Mouse (Mus musculus) stomach, embryonic 14.5 days (tissue): ENCODE measurements around the gene 5830473C10Rik. TPM values are rescaled to one million over a fixed set of nuclear protein-coding genes. Genes with fewer than 3 reads are reported as not detected.

Source experiments
- ATAC-seq: fragments of 200-750 bp; cut with Nextera tagmentation; 2 replicates; pipeline ENCODE4 v1.8.0; 2017; ENCODE audit warnings: low read depth, moderate TSS enrichment; ENCODE audit not compliant: insufficient number of reproducible peaks, insufficient read depth, low FRiP score
- H3K27ac ChIP-seq: fragments of 300-500 bp; sonication (generic); 2 replicates; pipeline ENCODE4 v1.5.1; 2014; ENCODE audit warnings: mild to moderate bottlenecking, low read length, moderate library complexity, mixed read lengths
- H3K27me3 ChIP-seq: fragments of 300-500 bp; sonication (generic); 2 replicates; pipeline ENCODE4 v1.6.1; 2014; ENCODE audit warnings: low read length, control low read depth, mixed read lengths; ENCODE audit not compliant: control insufficient read depth, insufficient read depth
- H3K36me3 ChIP-seq: fragments of 300-500 bp; sonication (generic); 2 replicates; pipeline ENCODE4 v1.6.1; 2014; ENCODE audit warnings: mild to moderate bottlenecking, control low read depth, low read length, moderate library complexity, mixed read lengths; ENCODE audit not compliant: control insufficient read depth, insufficient read depth
- H3K4me1 ChIP-seq: fragments of 300-500 bp; sonication (generic); 2 replicates; pipeline ENCODE4 v1.6.1; 2014; ENCODE audit warnings: low read length, control low read depth, mixed read lengths; ENCODE audit not compliant: control insufficient read depth, insufficient read depth
- H3K4me2 ChIP-seq: fragments of 300-500 bp; sonication (generic); replicated peaks from 2 replicates; pipeline ENCODE4 v1.6.1; 2014; ENCODE audit warnings: low read depth, low read length, control low read depth
- H3K4me3 ChIP-seq: fragments of 300-500 bp; sonication (generic); 2 replicates; pipeline ENCODE4 v1.5.1; 2014; ENCODE audit warnings: low read depth, low read length, control low read depth
- H3K9ac ChIP-seq: fragments of 300-500 bp; sonication (generic); replicated peaks from 2 replicates; pipeline ENCODE4 v1.6.1; 2014; ENCODE audit warnings: low read depth, mild to moderate bottlenecking, control low read depth, low read length, moderate library complexity, mixed read lengths
- H3K9me3 ChIP-seq: fragments of 300-500 bp; sonication (generic); 2 replicates; pipeline ENCODE4 v1.6.1; 2016; ENCODE audit warnings: low read depth, low read length, control low read depth; ENCODE audit not compliant: control insufficient read depth
- WGBS: fragments of 180-500 bp; shearing (Covaris S2); extraction: QIAGEN DNeasy Blood & Tissue Kit; methylation state at CpG from one replicate; pipeline ENCODE4 v1.1.7; 2014; 5-methylcytosine and 5-hydroxymethylcytosine counted together
- polyA plus RNA-seq: library from polyadenylated mRNA; unstranded; fragments of >200 nt; fragmentation: Nextera tagmentation; extraction: Ambion mirVana; gene quantifications from 2 replicates; pipeline ENCODE4 v1.2.1, GENCODE M21; 2014

Gene 5830473C10Rik
- polyA plus RNA-seq, 1 experiment from 2014 or later: 0.19 TPM

GRCm38 (mm10) chr5:90646398-90646797, 85.5 kb downstream of the 5830473C10Rik start:
- Histone ChIP-seq H3K4me1 (no peaks in the 10 kb centered on the region), H3K4me2 (no peak overlapping the region), H3K9me3 (no peaks in the 10 kb centered on the region), H3K4me3 (no peak overlapping the region), H3K27ac (peak overlapping the region; percentile 10; the same call in 1 of the 2 replicates), H3K9ac (no peak overlapping the region), H3K36me3 (no peaks in the 10 kb centered on the region), H3K27me3 (no peaks in the 10 kb centered on the region)
- 88% methylated on average over 5 of the region's 5 CpGs for WGBS
- ATAC-seq: no peak

Other genes starting within 250 kb of the 5830473C10Rik start
- 41.6 and 43.6 TPM in 2 replicates for gene Ankrd17, start 194.5 kb upstream of the 5830473C10Rik start, polyA plus RNA-seq
- gene Gm9958, start 193.9 kb upstream of the 5830473C10Rik start, polyA plus RNA-seq: 5.9 and 6.1 TPM in 2 replicates
- gene Alb, start 100.2 kb upstream of the 5830473C10Rik start, polyA plus RNA-seq: 1.8 and 4.8 TPM in 2 replicates
- gene Afp, start 70.4 kb upstream of the 5830473C10Rik start, polyA plus RNA-seq: 6.5 and 9.2 TPM in 2 replicates
- gene Afm, start 42.2 kb upstream of the 5830473C10Rik start, polyA plus RNA-seq: 4.7 and 6.2 TPM in 2 replicates
- gene Rassf6, start 79.5 kb downstream of the 5830473C10Rik start, polyA plus RNA-seq: 5.5 and 5.8 TPM in 2 replicates
- gene Cxcl5, start 198.3 kb downstream of the 5830473C10Rik start, polyA plus RNA-seq: 0.20 and 0.53 TPM in 2 replicates
- 2.5 and 3.1 TPM in 2 replicates for gene Ppbp, start 207.4 kb downstream of the 5830473C10Rik start, polyA plus RNA-seq
- 60.2 and 63.8 TPM in 2 replicates for gene Pf4, start 211.3 kb downstream of the 5830473C10Rik start, polyA plus RNA-seq
- not detected in 2 replicates for gene Cxcl3, start 225.0 kb downstream of the 5830473C10Rik start, polyA plus RNA-seq
- gene Cxcl15, start 233.4 kb downstream of the 5830473C10Rik start, polyA plus RNA-seq: 3.6 and 5.0 TPM in 2 replicates